Mouse (Mus musculus): Measurements from ENCODE around the gene 1190007I07Rik.

Gene 1190007I07Rik

GRCm38 (mm10) chr10:82622671-82623552, at the start of gene 1190007I07Rik:
Gene 1190007I07Rik (minus strand): TSS chr10:82623228.
- peak; percentile 78 for DNase-seq (ENCODE audit: low spot score)

- no peak for DNase-seq (ENCODE audit: low spot score)
These were observed 47.2 kb upstream of the 1190007I07Rik start for GRCm38 (mm10) chr10:82670205-82670604.

- peak; percentile 84 for DNase-seq (ENCODE audit: low spot score)
These were observed 43.6 kb upstream of the 1190007I07Rik start for GRCm38 (mm10) chr10:82666436-82667234.

GRCm38 (mm10) chr10:82665951-82666350, 42.9 kb upstream of the 1190007I07Rik start:
- no peak for DNase-seq (ENCODE audit: low spot score)

- no peak for DNase-seq (ENCODE audit: low spot score)
These were observed 40.3 kb upstream of the 1190007I07Rik start for GRCm38 (mm10) chr10:82663289-82663688.

GRCm38 (mm10) chr10:82662267-82662990, 39.4 kb upstream of the 1190007I07Rik start:
- no peak for DNase-seq (ENCODE audit: low spot score)

- DNase-seq (ENCODE audit: low spot score), result no peak
These were observed 38.8 kb upstream of the 1190007I07Rik start for GRCm38 (mm10) chr10:82661820-82662219.

- no peak for DNase-seq (ENCODE audit: low spot score)
These were observed 31.6 kb upstream of the 1190007I07Rik start for GRCm38 (mm10) chr10:82654581-82654980.

- DNase-seq (ENCODE audit: low spot score), result no peak
These were observed 29.6 kb upstream of the 1190007I07Rik start for GRCm38 (mm10) chr10:82652625-82653024.

GRCm38 (mm10) chr10:82651221-82651620, 28.2 kb upstream of the 1190007I07Rik start:
- no peak for DNase-seq (ENCODE audit: low spot score)

- DNase-seq (ENCODE audit: low spot score), result no peak
These were observed 24.3 kb upstream of the 1190007I07Rik start for GRCm38 (mm10) chr10:82647205-82647811.

GRCm38 (mm10) chr10:82646083-82646482, 23.1 kb upstream of the 1190007I07Rik start:
- DNase-seq (ENCODE audit: low spot score), result no peak

- DNase-seq (ENCODE audit: low spot score), result no peak
These were observed 18.5 kb upstream of the 1190007I07Rik start for GRCm38 (mm10) chr10:82641481-82641880.

- no peak for DNase-seq (ENCODE audit: low spot score)
These were observed 16.1 kb upstream of the 1190007I07Rik start for GRCm38 (mm10) chr10:82639032-82639698.

GRCm38 (mm10) chr10:82636321-82636720, 13.3 kb upstream of the 1190007I07Rik start:
- DNase-seq (ENCODE audit: low spot score), result no peak

GRCm38 (mm10) chr10:82634348-82634747, 11.3 kb upstream of the 1190007I07Rik start:
- no peak for DNase-seq (ENCODE audit: low spot score)

GRCm38 (mm10) chr10:82632496-82633280, 9.7 kb upstream of the 1190007I07Rik start:
- no peak for DNase-seq (ENCODE audit: low spot score)

GRCm38 (mm10) chr10:82631133-82631532, 8.1 kb upstream of the 1190007I07Rik start:
- DNase-seq (ENCODE audit: low spot score), result no peak

GRCm38 (mm10) chr10:82630497-82630896, 7.5 kb upstream of the 1190007I07Rik start:
- DNase-seq (ENCODE audit: low spot score), result no peak

- peak; percentile 92 for DNase-seq (ENCODE audit: low spot score)
These were observed 6.7 kb upstream of the 1190007I07Rik start, which contains the start of gene Tdg for GRCm38 (mm10) chr10:82629586-82630255. Gene Tdg (plus strand): TSS chr10:82629828.
